Mouse (Mus musculus): ENCODE measurements at regions not wholly inside any gene's neighbourhood (a gene's known extent, or its start where the extent isn't known, plus 50 kb on each side); places are given as distances from the start of the nearest gene placed in this dataset.

- no peak for TF ChIP-seq POLR2A (IDR thresholded peaks at IDR 0.05; ENCODE audit: insufficient read depth, low read depth, low read length)
- no peak for TF ChIP-seq CTCF (IDR thresholded peaks at IDR 0.05; ENCODE audit: insufficient read depth, low read depth, low read length)
Measured at GRCm38 (mm10) chr12:14316392-14316791, 164.5 kb upstream of the Fam84a start.

Measured in olfactory bulb, adult 2 months (tissue).